Mouse (Mus musculus): ENCODE results near the gene Aldh8a1. TPM values are rescaled to one million over a fixed set of nuclear protein-coding genes. Genes with fewer than 3 reads are reported as not detected.

Aldh8a1 gene
- 0.06 and 0.18 TPM in 2 replicates for polyA plus RNA-seq (2015; fragmentation: Nextera tagmentation; extraction: Ambion mirVana)

GRCm38 (mm10) chr10:21376682-21377473, at the start of gene Aldh8a1:
TSS of gene Aldh8a1 (plus strand) at chr10:21377291.
- H3K27me3 ChIP-seq (replicated peaks), result no peaks in the 10 kb centered on the region
- H3K4me1 ChIP-seq, result no peaks in the 10 kb centered on the region
- ATAC-seq (ENCODE audit: low FRiP score), result no peak
- H3K36me3 ChIP-seq, result no peaks in the 10 kb centered on the region
- no peak within 1 kb of the TSS for H3K4me2 ChIP-seq
- no peak within 1 kb of the TSS for H3K4me3 ChIP-seq (replicated peaks)
- H3K9me3 ChIP-seq (replicated peaks), result no peaks in the 10 kb centered on the region
- H3K27ac ChIP-seq (replicated peaks), result no peak within 1 kb of the TSS
- H3K9ac ChIP-seq (replicated peaks), result no peak within 1 kb of the TSS
- WGBS, result 87% methylated on average over 13 of the region's 13 CpGs

GRCm38 (mm10) chr10:21327605-21328135, 49.4 kb upstream of the Aldh8a1 start:
- H3K27me3 ChIP-seq (replicated peaks), result no peaks in the 10 kb centered on the region
- H3K4me2 ChIP-seq, result no peak overlapping the region
- H3K9me3 ChIP-seq (replicated peaks), result no peaks in the 10 kb centered on the region
- no peaks in the 10 kb centered on the region for H3K4me1 ChIP-seq
- no peak overlapping the region for H3K9ac ChIP-seq (replicated peaks)
- WGBS, result 89% methylated on average over 7 of the region's 7 CpGs
- no peak overlapping the region for H3K27ac ChIP-seq (replicated peaks)
- H3K36me3 ChIP-seq, result 0 out of 2 replicates have a peak, but pooled peaks cover 7% of the 10 kb centered on the region
- no peak for ATAC-seq (ENCODE audit: low FRiP score)
- no peak overlapping the region for H3K4me3 ChIP-seq (replicated peaks)

GRCm38 (mm10) chr10:21334349-21335105, 42.6 kb upstream of the Aldh8a1 start:
- Histone ChIP-seq H3K4me3 (replicated peaks) (no peak overlapping the region), H3K9ac (replicated peaks) (no peak overlapping the region), H3K4me2 (no peak overlapping the region), H3K36me3 (peaks cover 34% of the 10 kb centered on the region), H3K9me3 (replicated peaks) (no peaks in the 10 kb centered on the region), H3K4me1 (no peaks in the 10 kb centered on the region), H3K27me3 (replicated peaks) (no peaks in the 10 kb centered on the region), H3K27ac (replicated peaks) (no peak overlapping the region)
- no peak for ATAC-seq (ENCODE audit: low FRiP score)
- 83% methylated on average over 7 of the region's 7 CpGs for WGBS

- no peaks in the 10 kb centered on the region for H3K9me3 ChIP-seq (replicated peaks)
- H3K27me3 ChIP-seq (replicated peaks), result no peaks in the 10 kb centered on the region
- 96% methylated on average over 5 of the region's 5 CpGs for WGBS
- H3K4me1 ChIP-seq, result no peaks in the 10 kb centered on the region
- peaks cover 35% of the 10 kb centered on the region for H3K36me3 ChIP-seq
- no peak overlapping the region for H3K27ac ChIP-seq (replicated peaks)
- no peak overlapping the region for H3K4me3 ChIP-seq (replicated peaks)
- H3K9ac ChIP-seq (replicated peaks), result no peak overlapping the region
- ATAC-seq (ENCODE audit: low FRiP score), result no peak
- no peak overlapping the region for H3K4me2 ChIP-seq
These were observed 41.6 kb upstream of the Aldh8a1 start for GRCm38 (mm10) chr10:21335534-21335933.

GRCm38 (mm10) chr10:21337191-21337590, 39.9 kb upstream of the Aldh8a1 start:
- no peak overlapping the region for H3K27ac ChIP-seq (replicated peaks)
- ATAC-seq (ENCODE audit: low FRiP score), result no peak
- WGBS, result 71% methylated on average over 2 of the region's 2 CpGs
- peaks cover 39% of the 10 kb centered on the region for H3K36me3 ChIP-seq
- no peak overlapping the region for H3K4me3 ChIP-seq (replicated peaks)
- H3K9ac ChIP-seq (replicated peaks), result no peak overlapping the region
- no peak overlapping the region for H3K4me2 ChIP-seq
- no peaks in the 10 kb centered on the region for H3K9me3 ChIP-seq (replicated peaks)
- H3K27me3 ChIP-seq (replicated peaks), result no peaks in the 10 kb centered on the region
- no peaks in the 10 kb centered on the region for H3K4me1 ChIP-seq

- 85% methylated on average over 14 of the region's 14 CpGs for WGBS
- ATAC-seq (ENCODE audit: low FRiP score), result no peak
- Histone ChIP-seq H3K9ac (replicated peaks) (no peak overlapping the region), H3K36me3 (peaks cover 51% of the 10 kb centered on the region), H3K4me2 (no peak overlapping the region), H3K27me3 (replicated peaks) (no peaks in the 10 kb centered on the region), H3K9me3 (replicated peaks) (no peaks in the 10 kb centered on the region), H3K27ac (replicated peaks) (no peak overlapping the region), H3K4me1 (no peaks in the 10 kb centered on the region), H3K4me3 (replicated peaks) (no peak overlapping the region)
These were observed 35.4 kb upstream of the Aldh8a1 start for GRCm38 (mm10) chr10:21341706-21342105.

- H3K27ac ChIP-seq (replicated peaks), result no peak overlapping the region
- ATAC-seq (ENCODE audit: low FRiP score), result no peak
- H3K4me2 ChIP-seq, result no peak overlapping the region
- H3K9ac ChIP-seq (replicated peaks), result no peak overlapping the region
- no peak overlapping the region for H3K4me3 ChIP-seq (replicated peaks)
- no peaks in the 10 kb centered on the region for H3K27me3 ChIP-seq (replicated peaks)
- 87% methylated on average over 11 of the region's 11 CpGs for WGBS
- no peaks in the 10 kb centered on the region for H3K9me3 ChIP-seq (replicated peaks)
- peaks cover 51% of the 10 kb centered on the region for H3K36me3 ChIP-seq
- no peaks in the 10 kb centered on the region for H3K4me1 ChIP-seq
These were observed 34.6 kb upstream of the Aldh8a1 start for GRCm38 (mm10) chr10:21342331-21343005.

- Histone ChIP-seq H3K9ac (replicated peaks) (no peak overlapping the region), H3K4me2 (no peak overlapping the region), H3K9me3 (replicated peaks) (no peaks in the 10 kb centered on the region), H3K4me3 (replicated peaks) (no peak overlapping the region), H3K27ac (replicated peaks) (no peak overlapping the region), H3K4me1 (no peaks in the 10 kb centered on the region), H3K27me3 (replicated peaks) (no peaks in the 10 kb centered on the region), H3K36me3 (peaks cover 50% of the 10 kb centered on the region)
- WGBS, result 90% methylated on average over 4 of the region's 4 CpGs
- no peak for ATAC-seq (ENCODE audit: low FRiP score)
These were observed 29.8 kb upstream of the Aldh8a1 start for GRCm38 (mm10) chr10:21347332-21347731.

- no peaks in the 10 kb centered on the region for H3K4me1 ChIP-seq
- 95% methylated on average over 5 of the region's 5 CpGs for WGBS
- H3K4me2 ChIP-seq, result no peak overlapping the region
- peaks cover 56% of the 10 kb centered on the region for H3K36me3 ChIP-seq
- no peak overlapping the region for H3K27ac ChIP-seq (replicated peaks)
- H3K27me3 ChIP-seq (replicated peaks), result no peaks in the 10 kb centered on the region
- H3K4me3 ChIP-seq (replicated peaks), result no peak overlapping the region
- ATAC-seq (ENCODE audit: low FRiP score), result no peak
- no peak overlapping the region for H3K9ac ChIP-seq (replicated peaks)
- no peaks in the 10 kb centered on the region for H3K9me3 ChIP-seq (replicated peaks)
These were observed 27.6 kb upstream of the Aldh8a1 start for GRCm38 (mm10) chr10:21349449-21349848.

- Histone ChIP-seq H3K9ac (replicated peaks) (no peak overlapping the region), H3K27me3 (replicated peaks) (no peaks in the 10 kb centered on the region), H3K27ac (replicated peaks) (no peak overlapping the region), H3K4me2 (no peak overlapping the region), H3K4me1 (no peaks in the 10 kb centered on the region), H3K4me3 (replicated peaks) (no peak overlapping the region), H3K36me3 (peaks cover 60% of the 10 kb centered on the region), H3K9me3 (replicated peaks) (no peaks in the 10 kb centered on the region)
- 99% methylated on average over 2 of the region's 2 CpGs for WGBS
- no peak for ATAC-seq (ENCODE audit: low FRiP score)
These were observed 27.1 kb upstream of the Aldh8a1 start for GRCm38 (mm10) chr10:21349946-21350345.
